Mouse (Mus musculus) ES-E14 (cell line): Measurements from ENCODE around the gene Usp49.

Experiments used
- CHD2 ChIP-seq: IDR thresholded peaks from 2 replicates; pipeline ENCODE4 v1.6.1; 2014; ENCODE audit warnings: mild to moderate bottlenecking, low read depth, low read length, inconsistent platforms
- HCFC1 ChIP-seq: IDR thresholded peaks from 2 replicates; pipeline ENCODE4 v1.6.1; 2012; ENCODE audit warnings: low read length, inconsistent platforms, borderline replicate concordance; ENCODE audit not compliant: insufficient read depth
- MAFK ChIP-seq: IDR thresholded peaks from 2 replicates; pipeline ENCODE4 v1.6.1; 2014; ENCODE audit warnings: mild to moderate bottlenecking, low read depth, low read length, inconsistent platforms; ENCODE audit not compliant: insufficient read depth
- ZC3H11A ChIP-seq: IDR thresholded peaks from 2 replicates; pipeline ENCODE4 v1.6.1; 2012; ENCODE audit warnings: low read depth, mild to moderate bottlenecking, inconsistent platforms, low read length, borderline replicate concordance

DNA sequence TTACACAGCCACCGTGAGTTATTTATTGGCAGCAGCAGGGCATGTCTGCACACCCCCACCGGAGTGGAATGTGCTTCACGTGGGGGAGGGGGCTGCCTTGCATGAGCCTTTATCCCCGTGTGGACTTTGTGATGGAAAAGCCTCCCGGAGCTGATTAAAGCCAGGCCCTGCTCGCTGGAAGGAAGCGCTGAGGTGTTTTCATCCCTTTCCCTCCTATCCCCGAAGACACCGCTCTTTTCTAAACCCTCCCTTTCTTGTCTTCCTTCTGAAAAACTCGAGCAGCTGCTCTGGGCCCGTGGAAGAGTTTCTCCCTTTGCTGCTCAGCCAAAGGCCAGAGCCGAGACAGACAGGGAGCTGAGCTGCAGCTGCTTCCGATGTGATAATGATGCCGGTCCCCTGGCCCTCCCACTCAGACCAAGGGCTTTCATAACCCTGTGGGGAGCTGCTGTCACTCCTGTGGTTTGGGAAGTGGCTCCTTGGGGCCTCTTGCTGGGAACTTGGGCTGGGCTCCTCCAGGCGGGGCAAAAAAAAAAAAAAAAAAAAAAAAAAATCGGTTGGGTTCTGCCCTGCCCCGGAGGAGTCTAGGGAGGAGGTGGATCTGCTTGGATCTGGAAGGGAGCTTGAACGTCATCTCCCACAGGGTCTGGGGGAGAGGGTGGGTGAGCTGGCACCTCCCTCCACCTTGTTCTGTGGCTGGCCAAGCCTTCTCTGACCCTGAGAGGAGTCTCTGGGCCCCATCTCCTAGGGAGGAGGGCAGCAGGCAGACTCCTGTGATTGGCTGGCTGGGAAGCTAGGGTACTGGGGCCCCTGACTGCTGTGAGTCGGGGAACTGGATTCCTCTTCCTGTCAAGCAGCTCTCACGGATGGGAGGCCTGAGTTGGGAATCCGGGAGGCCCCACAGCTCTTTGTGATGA, 35.0 kb upstream of the Usp49 start:
- TF ChIP-seq CHD2 (no peak), HCFC1 (no peak), ZC3H11A (no peak), MAFK (no peak)
